Mouse (Mus musculus) left cerebral cortex, postnatal 36 days (tissue): ENCODE measurements at regions not wholly inside any gene's neighbourhood (a gene's known extent, or its start where the extent isn't known, plus 50 kb on each side); places are given as distances from the start of the nearest gene placed in this dataset.

ENCODE experiments used
- DNase-seq, 2 experiments: peaks; one replicate each; pipeline ENCODE4 v3.0.0; 2021 to 2022; ENCODE audit warnings: low spot score in 2 of 2, mixed read lengths in 1 of 2
- intact Hi-C: fragments of 180-260 bp; cut with DNase I; formaldehyde crosslinking; loops from one replicate; pipeline ENCODE4 v1.15.1; 2025

GRCm38 (mm10) chr4:12557105-12557504, 385.3 kb upstream of the Fam92a start:
- intact Hi-C loops: no loop called here
- no peak for DNase-seq

- intact Hi-C loops: loop anchor here (10.0 kb wide), 1 partner anchor 304 kb away; no protein-coding TSS in a partner anchor
- no peak for DNase-seq
Observed at GRCm38 (mm10) chr4:12549265-12549664, 377.4 kb upstream of the Fam92a start.

GRCm38 (mm10) chr4:12543906-12544305, 372.1 kb upstream of the Fam92a start:
- intact Hi-C loops: loop anchor here (10.0 kb wide), 1 partner anchor 299 kb away; no protein-coding TSS in a partner anchor
- DNase-seq: no peak

- no peak for DNase-seq
- intact Hi-C loops: loop anchor here (10.0 kb wide), 1 partner anchor 297 kb away; no protein-coding TSS in a partner anchor
Observed at GRCm38 (mm10) chr4:12541508-12541907, 369.7 kb upstream of the Fam92a start.

GRCm38 (mm10) chr4:12539184-12539791, 367.5 kb upstream of the Fam92a start:
- DNase-seq: no peak
- intact Hi-C loops: loop anchor here (2.0 to 5.0 kb wide), 2 partner anchors 1238 to 1898 kb away; no protein-coding TSS in a partner anchor

GRCm38 (mm10) chr4:12538694-12539121, 366.9 kb upstream of the Fam92a start:
- intact Hi-C loops: loop anchor here (2.0 to 5.0 kb wide), 2 partner anchors 1238 to 1899 kb away; no protein-coding TSS in a partner anchor
- DNase-seq: peak; percentile 26 to 30

- DNase-seq: no peak
- intact Hi-C loops: loop anchor here (2.0 to 5.0 kb wide), 2 partner anchors 1239 to 1899 kb away; no protein-coding TSS in a partner anchor
Observed at GRCm38 (mm10) chr4:12538043-12538442, 366.2 kb upstream of the Fam92a start.

GRCm38 (mm10) chr4:12534151-12534550, 362.3 kb upstream of the Fam92a start:
- no peak for DNase-seq
- intact Hi-C loops: no loop called here

- DNase-seq: no peak
- intact Hi-C loops: no loop called here
Observed at GRCm38 (mm10) chr4:12532961-12533360, 361.1 kb upstream of the Fam92a start.

GRCm38 (mm10) chr4:12522358-12522757, 350.5 kb upstream of the Fam92a start:
- intact Hi-C loops: loop anchor here (10.0 kb wide), 1 partner anchor 902 kb away; no protein-coding TSS in a partner anchor
- no peak for DNase-seq

GRCm38 (mm10) chr4:12521246-12521645, 349.4 kb upstream of the Fam92a start:
- intact Hi-C loops: loop anchor here (10.0 kb wide), 1 partner anchor 904 kb away; no protein-coding TSS in a partner anchor

GRCm38 (mm10) chr4:12516497-12516896, 344.7 kb upstream of the Fam92a start:
- intact Hi-C loops: no loop called here
- DNase-seq: no peak

More at GRCm38 (mm10) chr4:12521246-12521645, 349.4 kb upstream of the Fam92a start:
- no peak for DNase-seq

- peak; percentile 80 to 82 for DNase-seq
- intact Hi-C loops: no loop called here
Observed at GRCm38 (mm10) chr4:12511656-12512385, 340.0 kb upstream of the Fam92a start.

GRCm38 (mm10) chr4:12506851-12507551, 335.2 kb upstream of the Fam92a start:
- DNase-seq: peak in 1 of 2 experiments; percentile 11
- intact Hi-C loops: no loop called here

GRCm38 (mm10) chr4:12501086-12501485, 329.3 kb upstream of the Fam92a start:
- intact Hi-C loops: no loop called here

GRCm38 (mm10) chr4:12498426-12498825, 326.6 kb upstream of the Fam92a start:
- DNase-seq: no peak
- intact Hi-C loops: no loop called here

More at GRCm38 (mm10) chr4:12501086-12501485, 329.3 kb upstream of the Fam92a start:
- no peak for DNase-seq

- no peak for DNase-seq
- intact Hi-C loops: no loop called here
Observed at GRCm38 (mm10) chr4:12492468-12492867, 320.7 kb upstream of the Fam92a start.

- no peak for DNase-seq
- intact Hi-C loops: no loop called here
Observed at GRCm38 (mm10) chr4:12491306-12491705, 319.5 kb upstream of the Fam92a start.

- intact Hi-C loops: no loop called here
- DNase-seq: no peak
Observed at GRCm38 (mm10) chr4:12490066-12490465, 318.3 kb upstream of the Fam92a start.

GRCm38 (mm10) chr4:12489358-12489757, 317.5 kb upstream of the Fam92a start:
- intact Hi-C loops: no loop called here
- peak in 1 of 2 experiments; percentile 17 for DNase-seq
